Mouse (Mus musculus) CD4-positive, CD25-positive, alpha-beta regulatory T cell, adult 4 months (primary cell): Measurements from ENCODE around the gene Stac3. TPM values are rescaled to one million over a fixed set of nuclear protein-coding genes. Genes with fewer than 3 reads are reported as not detected.

Experiments
- ATAC-seq: one replicate; pipeline ENCODE4 v1.8.0; 2017
- polyA plus RNA-seq, 2 experiments: library from polyadenylated mRNA; unstranded; fragments of 100-300 nt; shearing (Covaris generic); gene quantifications; one replicate each; pipeline ENCODE4 v1.2.1; 2017

Stac3 gene
- polyA plus RNA-seq, 2 experiments from 2014 or later, result 1.0 to 1.2 TPM

DNA sequence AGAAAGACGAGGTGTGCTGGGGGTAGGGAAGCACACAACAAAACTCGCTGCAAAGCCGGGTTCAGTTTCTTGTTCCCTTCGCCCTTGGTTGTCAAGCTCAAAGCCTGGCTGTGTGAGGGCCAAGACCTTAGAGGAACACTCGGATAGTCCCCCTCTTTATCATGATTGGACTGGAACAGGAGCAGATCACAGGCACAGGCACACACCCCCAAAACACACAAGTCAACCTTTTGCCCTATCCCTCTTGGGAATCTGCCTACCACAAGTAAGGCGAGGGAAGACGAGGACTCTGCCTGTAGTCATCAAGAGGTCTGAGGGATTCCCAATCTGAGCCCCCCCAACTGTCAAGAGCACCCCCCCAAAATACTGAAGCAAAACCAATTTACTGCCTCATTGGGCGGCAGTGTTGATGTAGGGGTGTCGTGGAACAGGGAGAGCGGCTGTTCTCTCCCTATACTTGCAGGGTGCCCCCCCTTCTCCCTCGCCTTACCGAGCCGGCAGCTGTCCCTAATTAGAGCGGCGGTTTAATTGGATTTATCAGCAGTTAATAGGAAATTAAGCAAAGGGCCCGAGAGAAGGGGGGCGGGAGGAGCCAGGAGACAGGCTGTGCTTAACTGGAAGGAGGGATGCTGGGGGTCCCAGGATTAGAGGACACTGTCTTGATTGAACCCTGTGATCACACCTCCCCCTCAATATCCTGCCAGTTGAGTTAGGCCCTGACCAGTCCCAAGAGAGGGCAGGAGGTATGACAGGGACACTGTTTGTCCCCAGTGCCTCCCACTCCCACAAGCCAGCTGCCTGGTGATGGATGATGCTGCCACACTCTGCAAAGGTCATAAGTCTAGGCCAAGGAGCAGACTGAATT, 8.6 kb downstream of the Stac3 start:
- ATAC-seq, result no peak

GRCm38 (mm10) chr10:127510895-127511617, 9.6 kb downstream of the Stac3 start:
- ATAC-seq, result no peak

- ATAC-seq, result peak; percentile 19
Measured at GRCm38 (mm10) chr10:127511634-127512306, 10.3 kb downstream of the Stac3 start.

- ATAC-seq, result no peak
Measured at GRCm38 (mm10) chr10:127512307-127512666, 10.8 kb downstream of the Stac3 start.

- ATAC-seq, result peak; percentile 80
Measured at GRCm38 (mm10) chr10:127512813-127513212, 11.3 kb downstream of the Stac3 start.

DNA sequence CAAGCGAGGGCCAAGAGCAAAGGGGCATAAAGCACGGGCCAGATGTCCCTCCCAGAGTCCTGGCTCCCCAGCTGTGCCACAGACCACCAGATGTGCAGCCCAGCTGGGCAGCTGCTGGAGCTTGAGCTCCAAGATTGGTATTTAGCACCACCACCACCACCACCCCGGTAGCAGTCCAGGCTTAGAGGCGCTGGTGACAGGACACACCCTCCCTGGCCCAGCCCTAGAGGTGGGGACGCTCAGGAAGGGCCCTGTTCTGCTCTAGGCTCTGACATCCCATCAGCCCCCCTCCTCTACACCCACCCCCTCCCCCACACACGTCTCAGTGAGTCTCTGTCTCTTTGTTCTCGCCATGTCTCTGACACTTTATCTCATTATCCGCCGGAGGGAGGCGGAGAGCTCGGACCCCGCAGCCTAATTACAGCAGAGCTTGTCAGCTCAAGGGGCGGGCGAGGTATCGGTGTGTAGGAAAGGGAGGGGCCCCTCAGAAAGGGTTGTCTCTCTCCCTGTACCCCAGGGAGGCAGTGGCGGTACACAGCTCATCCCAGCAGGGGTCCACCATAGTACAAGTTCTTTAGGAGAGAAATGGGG, 12.1 kb downstream of the Stac3 start:
- no peak for ATAC-seq

GRCm38 (mm10) chr10:127514111-127514698, 12.7 kb downstream of the Stac3 start:
- ATAC-seq, result no peak

- ATAC-seq, result no peak
Measured at GRCm38 (mm10) chr10:127514764-127515163, 13.3 kb downstream of the Stac3 start, which contains the start of gene Ndufa4l2. Gene Ndufa4l2 (plus strand): TSS chr10:127514967.

DNA sequence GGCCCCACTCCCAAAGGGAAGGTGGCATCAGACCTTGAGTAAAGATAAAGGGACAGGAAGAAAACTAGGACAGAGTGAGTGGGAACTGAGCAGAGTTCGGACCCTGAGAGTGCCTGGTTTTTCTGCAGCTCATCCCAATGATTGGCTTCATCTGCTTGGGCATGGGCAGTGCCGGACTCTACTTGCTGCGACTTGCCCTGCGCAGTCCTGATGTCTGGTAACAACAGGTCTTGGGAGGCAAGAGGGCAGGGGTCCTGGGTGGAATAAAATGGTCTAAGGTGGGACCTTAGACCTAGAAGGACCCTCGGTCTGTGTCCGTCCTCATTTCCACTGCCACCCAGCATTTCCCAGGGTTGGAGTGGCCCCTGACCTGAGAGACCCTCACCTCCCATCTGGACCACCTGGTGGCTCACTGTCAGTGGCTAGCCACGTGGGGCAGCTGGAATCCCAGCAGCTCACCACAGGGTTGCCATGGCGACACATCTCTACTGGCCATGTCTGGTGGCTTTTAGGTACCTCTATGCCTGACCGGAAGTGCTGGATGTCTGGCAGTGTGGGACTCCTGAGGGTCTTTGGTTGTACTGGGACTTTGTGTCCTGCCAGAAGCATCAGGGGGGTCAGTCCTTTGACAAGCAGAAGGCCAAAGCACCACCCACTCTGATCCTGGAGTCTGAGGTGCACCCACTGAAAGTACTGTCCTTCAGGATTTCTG, 13.9 kb downstream of the Stac3 start:
- ATAC-seq, result no peak

DNA sequence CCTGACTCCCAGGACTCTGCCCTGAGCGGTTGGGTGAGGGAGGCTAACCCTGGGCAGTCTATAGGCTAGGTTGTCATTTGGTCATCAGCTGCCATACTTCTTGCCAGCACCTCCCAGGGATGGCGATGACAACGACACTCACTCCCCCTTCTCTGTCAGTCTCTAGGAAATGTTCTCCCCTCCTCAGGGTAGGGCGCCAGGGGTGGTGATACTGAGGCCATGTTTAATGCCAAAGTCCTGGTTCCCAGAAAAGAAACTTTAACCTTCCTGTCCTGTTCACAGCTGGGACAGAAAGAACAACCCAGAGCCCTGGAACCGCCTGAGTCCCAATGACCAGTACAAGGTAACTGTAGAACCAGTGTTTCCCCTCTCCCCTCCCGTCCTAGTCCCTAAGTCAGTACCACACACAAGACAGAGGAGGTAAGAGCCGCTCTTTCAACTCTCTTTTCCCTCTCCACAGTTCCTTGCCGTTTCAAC, 14.5 kb downstream of the Stac3 start:
- ATAC-seq, result no peak

DNA sequence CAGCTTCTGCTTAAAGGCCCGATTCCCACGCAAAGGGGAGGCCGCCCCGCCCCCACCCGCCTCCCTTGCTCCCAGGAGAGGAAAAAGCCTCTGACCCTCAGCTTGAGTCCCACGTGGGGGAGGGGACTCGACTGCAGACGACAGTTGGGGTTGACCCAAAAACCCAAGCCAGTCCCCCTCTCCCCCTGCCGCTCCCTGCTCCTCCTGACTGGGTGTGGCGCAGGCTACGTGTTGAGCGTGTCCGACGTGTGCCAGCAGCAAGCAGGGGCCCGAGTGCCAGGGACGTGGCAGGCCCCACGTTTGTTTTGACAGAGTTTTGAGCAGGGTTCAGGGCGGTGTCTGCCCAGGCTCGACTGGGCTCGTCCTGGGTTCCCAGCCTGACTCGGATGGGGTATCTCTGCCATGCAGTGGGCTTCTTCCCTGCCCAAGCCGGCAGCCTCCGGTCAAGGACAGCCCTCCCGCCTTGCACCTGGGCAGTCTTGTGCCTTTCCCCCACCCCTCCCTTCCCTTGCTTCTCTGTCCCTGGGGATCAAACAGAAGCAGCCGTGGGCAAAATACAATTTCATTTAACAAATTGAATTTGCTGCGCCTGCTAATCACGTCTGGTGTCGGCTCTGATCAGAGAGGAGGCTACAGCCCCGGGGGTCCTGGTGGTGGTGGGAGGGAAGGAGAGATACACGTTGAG, 15.2 kb downstream of the Stac3 start:
- no peak for ATAC-seq

DNA sequence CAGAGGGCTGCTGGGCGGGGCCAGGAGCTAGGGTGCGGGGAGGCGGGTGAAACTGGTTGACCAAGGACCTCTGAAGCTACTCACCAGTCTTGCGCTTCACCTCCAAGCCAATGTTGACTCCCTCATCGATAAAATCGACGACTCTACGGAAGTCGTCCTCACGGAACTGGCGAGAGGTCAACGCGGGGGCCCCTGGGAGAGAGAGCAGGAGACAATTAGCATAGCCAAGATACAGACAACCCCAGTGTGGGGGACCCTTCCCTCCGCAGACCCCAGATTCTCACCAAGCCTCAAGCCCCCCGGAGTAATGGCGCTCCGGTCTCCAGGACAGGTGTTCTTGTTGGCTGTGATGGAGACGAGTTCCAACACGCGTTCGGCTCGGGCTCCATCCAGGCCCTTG, 16.5 kb downstream of the Stac3 start:
- no peak for ATAC-seq

GRCm38 (mm10) chr10:127519041-127519701, 17.7 kb downstream of the Stac3 start:
- ATAC-seq, result no peak

GRCm38 (mm10) chr10:127519903-127520713, 18.6 kb downstream of the Stac3 start:
- no peak for ATAC-seq

DNA sequence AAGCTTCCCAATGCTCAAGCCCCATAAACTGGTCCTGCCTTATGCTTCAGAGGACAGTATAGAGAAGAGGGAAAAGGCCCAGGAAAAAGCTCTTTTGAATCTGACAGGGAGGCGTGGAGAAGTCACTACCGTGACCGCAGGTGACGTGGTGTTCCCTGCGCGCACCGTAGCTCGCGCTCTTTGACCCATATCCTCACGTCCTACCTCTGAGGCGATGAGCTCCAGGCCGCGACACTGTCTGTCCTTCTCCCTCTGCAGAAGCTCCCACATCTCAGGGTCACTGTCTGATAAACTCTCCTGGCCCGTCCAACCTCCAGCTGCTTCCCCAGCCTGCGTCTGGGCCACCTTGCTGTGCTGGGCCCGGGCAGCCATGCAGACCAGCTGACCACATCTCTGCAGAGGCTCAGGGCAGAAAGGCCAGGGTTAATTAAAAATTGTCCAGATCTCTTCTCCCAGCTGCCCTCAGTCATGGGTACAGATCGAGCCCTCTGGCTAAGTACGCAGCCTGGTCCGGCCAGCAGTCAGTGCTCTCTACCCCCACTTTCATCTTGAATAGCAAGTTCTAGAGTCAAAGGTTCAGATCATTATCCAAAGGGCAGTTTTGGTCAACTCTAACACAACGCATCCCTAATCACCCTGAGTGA, 19.4 kb downstream of the Stac3 start:
- ATAC-seq, result no peak

GRCm38 (mm10) chr10:127521611-127522080, 20.2 kb downstream of the Stac3 start:
- peak; percentile 64 for ATAC-seq

DNA sequence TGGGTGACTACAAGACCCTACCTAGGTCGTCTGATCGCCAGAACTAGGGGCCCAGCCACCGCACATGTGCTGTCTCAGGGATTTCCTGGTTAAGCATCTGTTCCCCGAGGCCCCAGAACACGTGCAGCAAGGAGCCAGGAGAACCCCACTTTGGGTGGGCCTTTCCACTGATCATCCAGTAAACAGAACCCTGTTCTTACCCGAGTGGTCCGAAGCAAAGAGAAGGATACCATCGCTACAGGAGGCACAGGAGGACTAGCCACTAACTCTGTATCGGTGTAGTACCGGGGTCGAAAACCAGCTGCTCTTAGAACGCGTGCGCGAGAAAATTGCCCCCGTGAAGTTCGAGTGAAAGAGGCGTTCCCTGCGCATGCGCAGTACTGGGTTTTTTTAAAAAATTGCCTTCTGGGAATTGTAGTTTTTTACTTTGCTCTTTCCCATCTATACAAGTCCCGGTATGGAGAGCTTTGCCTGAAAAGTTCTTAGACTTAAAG, 20.6 kb downstream of the Stac3 start, which contains the start of gene Shmt2:
Gene Shmt2 (minus strand): TSS at position 357 of the 494 bp plus-strand sequence.
- ATAC-seq, result peak; percentile 68

DNA sequence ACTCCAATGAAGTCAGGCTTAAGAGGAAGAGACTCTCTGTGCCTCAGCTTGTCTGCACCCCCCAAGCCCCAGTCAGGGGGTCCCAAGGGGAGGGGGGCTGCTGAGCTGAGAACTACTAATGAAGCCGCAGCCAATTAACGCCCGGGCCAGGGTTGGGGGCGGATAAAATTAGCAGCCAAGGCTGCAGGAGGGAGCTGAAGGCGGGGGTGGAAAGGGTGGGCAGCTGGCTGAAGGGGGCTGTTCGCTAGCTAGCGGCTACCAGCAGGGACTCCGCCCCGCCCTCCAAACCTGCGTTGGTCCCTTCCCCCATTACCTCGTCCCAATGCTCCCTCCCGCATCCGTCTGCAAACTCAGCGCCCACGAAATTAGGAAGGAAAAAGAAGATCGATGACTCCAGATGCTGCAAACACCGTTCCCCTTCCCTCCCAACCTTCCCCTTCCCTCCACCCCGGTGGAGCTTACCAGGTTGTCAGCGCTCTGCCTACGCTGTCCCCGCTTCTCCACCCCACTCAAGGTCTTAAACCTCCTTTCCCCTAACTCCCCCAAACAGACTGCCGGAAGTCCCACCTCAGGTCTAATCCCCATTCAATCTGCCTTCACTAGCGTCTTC, 23.3 kb downstream of the Stac3 start:
- no peak for ATAC-seq
